Mouse (Mus musculus): ENCODE results near the gene Nup210.

- peak; percentile 66 for TF ChIP-seq CTCF (IDR thresholded peaks at IDR 0.05; ENCODE audit: control insufficient read depth, insufficient read depth, insufficient read length)
- no peak for TF ChIP-seq USF1 (IDR thresholded peaks at IDR 0.05; ENCODE audit: low read depth)
- TF ChIP-seq MAX (IDR thresholded peaks at IDR 0.05), result no peak
- no peak for TF ChIP-seq MYOG (IDR thresholded peaks at IDR 0.05; ENCODE audit: control insufficient read depth, extremely low read depth, insufficient read length)
- no peak for TF ChIP-seq MYOD1 (IDR thresholded peaks at IDR 0.05; ENCODE audit: control insufficient read depth, insufficient read length, low read depth)
Observed at GRCm38 (mm10) chr6:91165210-91165609, 48.6 kb upstream of the Nup210 start.

Measured in C2C12 (cell line).